Mouse (Mus musculus): ENCODE results near the gene Gm17332. TPM values are rescaled to one million over a fixed set of nuclear protein-coding genes. Genes with fewer than 3 reads are reported as not detected.
A peak's percentile ranks its signal among the peaks of the same experiment; 100 is the strongest.
"Not testable (repeated sequence)": the region's sequence is repeated elsewhere in the genome, so short reads cannot be mapped to it uniquely, and the experiment has no call there.

The Gm17332 gene
- polyA plus RNA-seq (2015; fragmentation: Nextera tagmentation; extraction: Ambion mirVana), result not detected in 2 replicates

DNA sequence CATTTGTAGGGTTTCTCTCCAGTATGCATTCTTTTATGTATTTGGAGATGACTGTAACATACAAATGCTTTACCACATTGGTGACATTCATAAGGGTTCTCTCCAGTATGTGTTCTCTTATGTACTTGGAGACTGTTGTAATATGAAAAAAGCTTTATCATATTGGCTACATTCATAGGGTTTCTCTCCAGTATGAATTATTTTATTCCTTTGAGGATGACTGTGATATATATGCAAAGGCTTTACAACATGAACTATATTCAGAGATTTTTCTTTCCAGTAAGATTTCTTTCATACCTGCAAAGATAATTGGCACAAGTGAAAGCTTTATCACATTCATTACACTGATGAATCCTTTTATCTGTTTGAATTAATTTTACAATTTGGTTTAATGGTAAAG is at the start of gene Gm17332:
TSS of gene Gm17332 (minus strand) at position 101 of the 400 bp plus-strand sequence.
- Histone ChIP-seq H3K4me3 (replicated peaks) (no peak within 1 kb of the TSS), H3K4me2 (no peak within 1 kb of the TSS), H3K27ac (replicated peaks) (no peak within 1 kb of the TSS), H3K4me1 (no peaks in the 10 kb centered on the region), H3K9me3 (replicated peaks) (peaks cover 3% of the 10 kb centered on the region; the same call in 1 of the 2 replicates), H3K9ac (replicated peaks) (no peak within 1 kb of the TSS), H3K36me3 (no peaks in the 10 kb centered on the region), H3K27me3 (replicated peaks) (no peaks in the 10 kb centered on the region)
- ATAC-seq (ENCODE audit: low FRiP score), result no peak

DNA sequence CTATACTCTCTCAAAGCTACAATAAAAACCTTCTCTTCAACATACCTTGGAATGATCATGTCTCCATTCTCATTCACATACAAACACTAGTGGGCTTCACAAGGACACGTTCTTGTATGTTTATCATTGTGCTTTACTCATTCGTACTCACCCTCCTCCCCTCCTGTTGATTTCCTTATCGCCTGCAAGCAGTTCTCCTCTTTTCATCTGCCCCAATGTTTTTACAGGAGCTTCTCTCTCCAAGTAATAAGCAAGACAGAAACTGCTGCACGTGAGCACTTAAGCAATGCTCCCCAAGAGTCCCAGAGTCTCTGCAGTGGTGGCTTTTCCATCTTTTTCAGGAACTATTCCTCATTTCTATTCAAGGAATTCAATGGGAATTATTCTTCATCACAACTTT is 47.7 kb upstream of the Gm17332 start:
- H3K4me2 ChIP-seq, result no peak overlapping the region
- H3K9me3 ChIP-seq (replicated peaks), result no peaks in the 10 kb centered on the region
- WGBS, result 79% methylated on average over 4 of the region's 4 CpGs
- H3K36me3 ChIP-seq, result no peaks in the 10 kb centered on the region
- H3K27ac ChIP-seq (replicated peaks), result no peak overlapping the region
- no peaks in the 10 kb centered on the region for H3K27me3 ChIP-seq (replicated peaks)
- no peak overlapping the region for H3K4me3 ChIP-seq (replicated peaks)
- no peak for ATAC-seq (ENCODE audit: low FRiP score)
- no peaks in the 10 kb centered on the region for H3K4me1 ChIP-seq
- no peak overlapping the region for H3K9ac ChIP-seq (replicated peaks)

DNA sequence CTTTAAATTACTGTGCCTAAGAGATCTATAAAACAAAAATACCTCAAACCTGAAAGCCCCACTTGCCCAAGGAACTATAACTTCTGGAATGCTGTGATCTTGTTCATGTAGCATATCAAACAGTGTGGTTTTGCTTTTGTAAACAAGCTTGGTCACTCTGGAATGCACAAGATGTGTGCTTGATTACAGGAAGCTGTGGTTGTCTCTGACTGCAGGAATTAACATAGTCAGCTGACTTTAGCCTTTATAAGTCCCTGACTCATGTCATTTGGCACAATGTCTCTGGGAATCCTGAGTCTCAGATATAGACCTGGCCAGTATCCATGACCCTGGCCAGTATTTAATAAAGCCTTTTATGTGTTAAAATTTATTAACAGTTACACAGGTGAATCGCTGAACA is 43.1 kb upstream of the Gm17332 start:
- no peak overlapping the region for H3K4me3 ChIP-seq (replicated peaks)
- H3K9me3 ChIP-seq (replicated peaks), result no peaks in the 10 kb centered on the region
- no peak overlapping the region for H3K27ac ChIP-seq (replicated peaks)
- H3K4me1 ChIP-seq, result no peaks in the 10 kb centered on the region
- H3K27me3 ChIP-seq (replicated peaks), result no peaks in the 10 kb centered on the region
- H3K36me3 ChIP-seq, result no peaks in the 10 kb centered on the region
- ATAC-seq (ENCODE audit: low FRiP score), result no peak
- WGBS, result 91% methylated on average over 1 of the region's 1 CpGs
- H3K9ac ChIP-seq (replicated peaks), result no peak overlapping the region
- no peak overlapping the region for H3K4me2 ChIP-seq

DNA sequence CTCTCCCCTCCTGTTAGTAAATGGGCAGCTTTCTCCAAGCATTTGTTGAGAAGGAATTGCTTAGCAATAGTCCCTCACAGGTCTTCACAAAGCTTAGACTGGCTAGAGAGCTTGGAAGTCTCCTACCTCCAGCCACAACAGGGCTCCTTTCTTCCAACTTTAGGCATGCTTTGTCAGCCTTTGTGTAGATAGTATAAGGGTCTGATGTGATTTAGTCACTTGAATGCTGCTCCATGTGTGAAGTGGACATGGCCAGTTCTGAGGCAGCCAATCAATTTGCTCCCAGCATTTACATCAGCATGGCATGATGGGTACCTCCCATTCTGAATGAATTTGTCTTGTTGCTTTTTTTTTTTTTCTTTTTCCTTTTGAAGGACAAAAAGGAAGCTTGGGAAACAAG is 35.7 kb upstream of the Gm17332 start:
- no peaks in the 10 kb centered on the region for H3K9me3 ChIP-seq (replicated peaks)
- H3K4me2 ChIP-seq, result no peak overlapping the region
- no peak overlapping the region for H3K9ac ChIP-seq (replicated peaks)
- H3K36me3 ChIP-seq, result no peaks in the 10 kb centered on the region
- no peaks in the 10 kb centered on the region for H3K27me3 ChIP-seq (replicated peaks)
- no peak overlapping the region for H3K27ac ChIP-seq (replicated peaks)
- H3K4me1 ChIP-seq, result no peaks in the 10 kb centered on the region
- no peak for ATAC-seq (ENCODE audit: low FRiP score)
- no peak overlapping the region for H3K4me3 ChIP-seq (replicated peaks)

DNA sequence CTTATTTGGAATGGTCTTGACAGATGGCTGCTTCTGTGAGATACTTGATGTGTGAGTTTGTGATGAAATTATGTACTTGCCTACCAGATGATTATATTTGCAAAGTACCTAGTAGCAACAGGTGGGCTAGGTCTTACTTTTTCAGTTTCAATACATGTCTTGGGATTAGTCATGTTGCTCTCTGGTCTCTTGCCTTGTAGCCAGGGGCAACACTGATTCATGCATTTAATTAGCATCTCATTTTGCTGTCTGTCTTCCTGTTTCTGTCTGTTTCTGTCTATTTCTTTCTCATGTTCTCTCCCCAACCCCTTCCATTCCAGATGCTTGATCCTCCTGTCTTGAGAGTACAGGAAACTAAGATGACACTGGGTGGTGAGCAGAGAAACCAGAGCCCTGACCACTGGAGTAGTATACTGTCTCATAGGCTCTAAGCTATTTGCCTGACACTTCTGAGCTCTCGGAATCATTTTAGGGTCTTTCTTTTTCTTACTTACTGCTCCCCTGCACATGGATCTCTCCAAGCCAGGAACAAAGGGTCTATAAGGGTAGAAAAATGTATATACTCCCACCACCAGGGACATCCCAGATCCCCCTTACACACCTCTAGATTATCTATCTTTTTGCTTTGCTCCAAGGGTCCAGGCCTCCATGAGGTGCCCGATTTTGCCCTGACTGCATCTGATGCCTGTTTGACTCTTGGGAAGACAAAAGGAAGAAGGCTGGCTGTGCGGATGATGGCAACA is 13.5 kb upstream of the Gm17332 start:
- Histone ChIP-seq H3K9me3 (replicated peaks) (no peaks in the 10 kb centered on the region), H3K27me3 (replicated peaks) (no peaks in the 10 kb centered on the region), H3K4me1 (no peaks in the 10 kb centered on the region), H3K4me2 (no peak overlapping the region), H3K4me3 (replicated peaks) (no peak overlapping the region), H3K36me3 (no peaks in the 10 kb centered on the region), H3K9ac (replicated peaks) (no peak overlapping the region), H3K27ac (replicated peaks) (no peak overlapping the region)
- 75% methylated on average over 3 of the region's 3 CpGs for WGBS
- ATAC-seq (ENCODE audit: low FRiP score), result no peak

DNA sequence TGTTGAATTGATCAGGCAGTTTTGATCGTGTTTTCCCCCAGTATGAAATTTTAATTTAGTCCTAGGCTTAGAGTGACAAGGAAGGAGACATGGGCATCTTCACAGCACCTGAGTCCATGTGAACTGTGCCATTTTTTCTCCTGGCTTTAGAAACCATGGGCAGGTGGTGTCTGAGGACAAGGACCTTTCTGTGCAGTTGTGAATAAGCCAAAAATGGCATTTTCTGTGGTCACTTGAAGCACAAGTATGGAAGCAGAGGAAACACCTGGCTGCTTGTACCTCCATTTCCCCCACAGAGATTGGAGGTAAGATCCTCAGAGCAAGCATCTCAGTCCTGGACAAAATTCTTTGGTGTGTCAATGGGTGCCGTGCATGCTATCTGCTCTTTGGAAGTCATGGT is 12.5 kb upstream of the Gm17332 start:
- Histone ChIP-seq H3K9ac (replicated peaks) (no peak overlapping the region), H3K36me3 (no peaks in the 10 kb centered on the region), H3K9me3 (replicated peaks) (no peaks in the 10 kb centered on the region), H3K27ac (replicated peaks) (no peak overlapping the region), H3K4me1 (no peaks in the 10 kb centered on the region), H3K4me2 (no peak overlapping the region), H3K27me3 (replicated peaks) (no peaks in the 10 kb centered on the region), H3K4me3 (replicated peaks) (no peak overlapping the region)
- WGBS, result 91% methylated on average over 2 of the region's 2 CpGs
- no peak for ATAC-seq (ENCODE audit: low FRiP score)

DNA sequence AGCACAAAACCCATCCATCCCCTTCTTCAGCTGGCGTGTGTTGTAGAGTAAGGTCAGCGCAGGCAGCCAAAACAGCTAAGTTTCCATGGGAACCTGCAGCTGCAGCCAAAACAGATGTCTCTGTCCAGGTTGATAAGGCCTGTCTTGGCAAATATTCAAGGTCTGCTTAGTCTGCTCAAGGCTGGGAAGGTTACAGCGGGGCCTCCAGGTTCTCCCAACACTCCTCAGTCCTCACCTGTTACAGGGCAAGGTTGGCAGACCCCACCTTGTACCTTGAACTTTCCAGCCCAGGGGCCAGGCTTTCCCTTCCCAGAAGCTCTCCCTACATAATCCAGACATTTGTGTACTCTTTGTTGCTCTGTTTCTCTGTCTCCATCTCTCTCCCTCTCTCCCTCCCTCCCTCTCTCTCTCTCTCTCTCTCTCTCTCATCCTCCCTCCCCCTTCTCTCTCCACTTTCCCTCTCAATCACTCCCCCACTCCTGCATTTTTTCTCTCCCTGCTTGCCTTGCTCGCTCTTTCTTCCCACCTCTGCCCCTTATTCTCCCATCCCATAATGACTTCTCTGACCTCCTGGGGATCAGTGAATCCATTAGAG is 12.1 kb downstream of the Gm17332 start:
- no peak overlapping the region for H3K27ac ChIP-seq (replicated peaks)
- peak overlapping the region; percentile 66 for H3K4me2 ChIP-seq
- no peaks in the 10 kb centered on the region for H3K27me3 ChIP-seq (replicated peaks)
- peaks cover 9% of the 10 kb centered on the region for H3K4me1 ChIP-seq
- H3K9me3 ChIP-seq (replicated peaks), result no peaks in the 10 kb centered on the region
- no peak overlapping the region for H3K9ac ChIP-seq (replicated peaks)
- no peaks in the 10 kb centered on the region for H3K36me3 ChIP-seq
- peak; percentile 67; the same call in 1 of the 2 replicates for ATAC-seq (ENCODE audit: low FRiP score)
- WGBS, result 19% methylated on average over 4 of the region's 4 CpGs
- peak overlapping the region; percentile 47 for H3K4me3 ChIP-seq (replicated peaks)

DNA sequence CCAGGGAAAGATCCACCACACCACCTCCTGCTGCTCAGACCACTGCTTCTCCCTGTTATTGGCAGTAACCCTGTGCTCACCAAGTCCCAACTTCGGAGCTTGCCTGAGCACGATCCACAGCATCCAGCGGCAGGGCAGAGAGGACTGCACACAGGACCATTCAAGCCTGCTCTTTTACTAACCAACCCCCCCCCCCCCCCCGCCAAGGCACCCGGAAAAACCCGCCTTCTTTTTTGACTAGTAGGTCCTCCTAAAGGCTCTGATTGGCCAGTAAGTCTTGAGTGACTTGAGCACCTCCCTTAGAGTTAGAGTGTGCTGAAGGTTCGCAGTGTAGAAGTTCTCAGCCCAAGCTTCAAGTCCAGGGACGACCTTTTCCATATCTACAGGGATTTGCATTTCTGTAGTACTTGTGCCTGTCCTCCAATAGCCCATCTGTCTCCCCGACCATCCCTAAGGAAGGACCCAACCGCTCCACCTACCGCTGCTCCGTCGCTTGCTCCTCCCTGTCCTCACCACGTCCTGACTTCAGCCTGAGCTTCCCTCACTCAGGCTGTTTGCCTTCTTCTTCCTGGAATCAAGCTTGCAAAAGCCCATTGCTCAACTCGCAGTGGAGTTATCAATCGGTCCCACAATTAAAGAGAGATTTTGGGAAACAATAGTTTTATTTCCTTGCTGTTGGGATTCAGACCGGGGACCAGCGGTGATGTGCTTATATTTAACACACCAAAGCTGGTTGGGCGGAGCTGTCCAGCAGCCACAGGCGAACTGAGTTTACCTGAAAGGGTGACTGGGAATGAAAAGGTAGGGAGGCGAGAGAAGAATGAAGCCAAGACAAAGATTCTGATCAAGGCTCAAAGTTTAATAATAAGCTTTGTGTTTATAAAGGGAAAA is 12.9 kb downstream of the Gm17332 start:
- Histone ChIP-seq H3K9ac (replicated peaks) (peak overlapping the region; percentile 31), H3K9me3 (replicated peaks) (no peaks in the 10 kb centered on the region), H3K4me3 (replicated peaks) (peak overlapping the region; percentile 47), H3K4me2 (peak overlapping the region; percentile 66), H3K4me1 (peaks cover 9% of the 10 kb centered on the region), H3K27me3 (replicated peaks) (no peaks in the 10 kb centered on the region), H3K27ac (replicated peaks) (no peak overlapping the region), H3K36me3 (no peaks in the 10 kb centered on the region)
- WGBS, result 3% methylated on average over 21 of the region's 21 CpGs
- ATAC-seq (ENCODE audit: low FRiP score), result peak; percentile 94

DNA sequence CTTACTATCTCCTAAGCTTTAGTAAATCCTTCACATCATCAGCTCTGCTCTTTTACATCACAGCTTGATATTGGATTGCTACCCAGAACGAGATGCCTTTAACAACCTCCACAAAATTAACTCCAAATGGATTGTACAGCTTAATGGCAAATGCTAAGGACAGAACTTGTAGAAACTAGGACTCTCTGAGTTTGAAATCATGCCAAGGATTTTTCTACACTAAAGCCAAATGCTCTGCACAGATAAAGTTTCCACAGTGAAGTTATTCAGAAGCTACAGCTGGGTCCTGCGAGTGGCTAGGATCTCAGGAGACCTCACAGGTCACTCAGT is 13.5 kb downstream of the Gm17332 start:
- Histone ChIP-seq H3K27ac (replicated peaks) (no peak overlapping the region), H3K9me3 (replicated peaks) (no peaks in the 10 kb centered on the region), H3K4me3 (replicated peaks) (peak overlapping the region; percentile 47), H3K9ac (replicated peaks) (no peak overlapping the region), H3K4me2 (peak overlapping the region; percentile 66), H3K27me3 (replicated peaks) (no peaks in the 10 kb centered on the region), H3K4me1 (peaks cover 9% of the 10 kb centered on the region), H3K36me3 (no peaks in the 10 kb centered on the region)
- ATAC-seq (ENCODE audit: low FRiP score), result no peak
- WGBS, result 45% methylated on average over 2 of the region's 2 CpGs

DNA sequence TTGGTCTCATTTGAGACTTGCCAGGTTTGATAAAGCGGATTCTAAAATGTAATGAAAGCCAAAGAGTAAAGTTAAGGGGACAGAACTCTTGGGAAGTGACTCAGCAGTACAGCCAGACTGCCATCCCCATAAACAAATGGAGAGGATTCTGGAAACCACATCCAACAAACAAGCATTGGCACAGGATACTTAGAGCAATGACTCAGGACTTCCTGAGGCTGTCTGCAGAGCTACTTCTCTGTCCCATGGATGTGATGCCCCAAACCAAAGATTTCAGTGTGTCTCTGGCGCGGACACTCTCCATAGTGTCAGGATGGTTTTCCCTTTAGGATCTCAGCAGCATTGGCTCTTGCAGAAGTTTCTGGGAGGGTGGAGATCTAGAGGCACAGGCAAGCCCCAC is 25.2 kb downstream of the Gm17332 start:
- ATAC-seq (ENCODE audit: low FRiP score), result no peak
- no peaks in the 10 kb centered on the region for H3K36me3 ChIP-seq
- H3K4me1 ChIP-seq, result no peaks in the 10 kb centered on the region
- no peaks in the 10 kb centered on the region for H3K27me3 ChIP-seq (replicated peaks)
- no peaks in the 10 kb centered on the region for H3K9me3 ChIP-seq (replicated peaks)
- no peak overlapping the region for H3K27ac ChIP-seq (replicated peaks)
- H3K9ac ChIP-seq (replicated peaks), result no peak overlapping the region
- no peak overlapping the region for H3K4me2 ChIP-seq
- no peak overlapping the region for H3K4me3 ChIP-seq (replicated peaks)
- 96% methylated on average over 3 of the region's 3 CpGs for WGBS

DNA sequence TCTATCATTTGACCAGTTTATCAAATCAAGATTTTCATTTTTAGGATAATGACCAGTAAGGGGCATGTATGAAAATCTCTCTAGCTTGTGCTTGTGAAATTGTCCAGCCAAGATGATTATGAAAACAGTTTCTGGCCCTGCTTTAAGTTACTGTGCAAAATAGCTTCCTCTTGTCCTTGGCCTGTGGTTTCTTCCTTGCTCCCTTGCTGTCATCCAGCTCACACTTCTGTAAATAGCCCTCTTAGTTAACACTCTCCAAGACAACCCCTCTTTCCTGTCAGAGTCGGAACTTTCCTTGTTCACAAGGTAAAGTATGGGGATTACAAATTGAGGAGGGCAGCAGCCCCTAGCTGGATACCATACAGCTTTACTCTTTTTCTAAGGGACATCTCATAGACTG is 43.9 kb downstream of the Gm17332 start:
- not testable (repeated sequence) for ATAC-seq (ENCODE audit: low FRiP score); H3K36me3 ChIP-seq; H3K9me3 ChIP-seq (replicated peaks); H3K27me3 ChIP-seq (replicated peaks); H3K27ac ChIP-seq (replicated peaks); H3K4me2 ChIP-seq; H3K4me1 ChIP-seq; H3K9ac ChIP-seq (replicated peaks); H3K4me3 ChIP-seq (replicated peaks)
- 76% methylated on average over 1 of the region's 1 CpGs for WGBS

DNA sequence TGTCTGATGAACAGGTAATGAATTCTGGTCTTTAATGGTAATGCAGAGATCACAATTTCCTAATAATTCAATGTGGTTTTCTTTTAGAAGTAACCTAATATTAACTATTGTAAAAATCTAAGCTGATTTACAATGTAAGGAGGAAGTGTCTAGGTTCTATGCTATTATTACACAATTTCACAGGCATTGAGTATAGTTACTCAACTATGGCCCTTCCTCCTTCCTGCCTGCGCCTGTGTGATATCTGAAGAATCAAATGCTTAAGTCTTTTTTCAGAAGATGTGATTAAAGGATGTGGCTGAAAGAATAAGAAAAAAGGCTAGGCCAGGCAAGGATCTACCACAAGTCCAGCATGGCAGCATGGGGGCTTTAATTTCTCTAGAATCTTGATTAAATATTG is 47.4 kb downstream of the Gm17332 start:
- H3K4me3 ChIP-seq (replicated peaks); H3K27me3 ChIP-seq (replicated peaks); H3K27ac ChIP-seq (replicated peaks); H3K36me3 ChIP-seq; H3K9me3 ChIP-seq (replicated peaks); H3K4me1 ChIP-seq; ATAC-seq (ENCODE audit: low FRiP score); H3K9ac ChIP-seq (replicated peaks); H3K4me2 ChIP-seq: not testable (repeated sequence)
- 92% methylated on average over 1 of the region's 1 CpGs for WGBS
